Mouse (Mus musculus): ENCODE data around the gene Bdnf. TPM values are rescaled to one million over a fixed set of nuclear protein-coding genes. Genes with fewer than 3 reads are reported as not detected.

The Bdnf gene
- polyA plus RNA-seq, 1 experiment from 2014 or later: 2.5 TPM

DNA sequence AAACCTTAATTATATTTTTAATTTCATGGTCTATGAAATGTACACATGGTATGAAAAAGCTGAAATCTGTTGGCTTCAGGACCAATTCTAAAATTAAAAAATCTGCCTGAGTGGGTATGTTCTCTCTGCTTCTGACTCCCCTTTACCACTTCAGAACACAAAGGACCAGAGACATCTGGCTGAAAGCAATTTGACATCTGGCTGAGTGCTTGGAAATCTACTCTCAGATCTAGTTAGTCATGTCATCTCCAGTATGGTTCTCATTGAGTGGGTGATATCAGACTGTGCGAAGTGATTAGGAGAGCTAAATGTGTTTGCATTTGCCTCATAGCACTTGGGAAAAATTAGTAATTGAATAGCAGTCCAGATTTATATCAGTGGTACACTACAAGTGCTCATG lies 36.5 kb downstream of the Bdnf start:
- no peaks in the 10 kb centered on the region for H3K27me3 ChIP-seq
- 96% methylated on average over 1 of the region's 1 CpGs for WGBS
- no peak for ATAC-seq (replicated peaks)

GRCm38 (mm10) chr2:109725261-109725660 lies 50.8 kb downstream of the Bdnf start:
- no peak for ATAC-seq (replicated peaks)
- Histone ChIP-seq H3K4me1 (no peaks in the 10 kb centered on the region), H3K27ac (replicated peaks) (no peak overlapping the region), H3K9ac (replicated peaks) (no peak overlapping the region), H3K9me3 (no peaks in the 10 kb centered on the region), H3K4me3 (no peak overlapping the region), H3K27me3 (no peaks in the 10 kb centered on the region), H3K4me2 (replicated peaks) (no peak overlapping the region), H3K36me3 (no peaks in the 10 kb centered on the region)
- WGBS: 85% methylated on average over 3 of the region's 3 CpGs

More for the DNA sequence above, 36.5 kb downstream of the Bdnf start:
- Histone ChIP-seq H3K27ac (replicated peaks) (no peak overlapping the region), H3K36me3 (no peaks in the 10 kb centered on the region), H3K9me3 (no peaks in the 10 kb centered on the region), H3K4me3 (no peak overlapping the region), H3K4me2 (replicated peaks) (no peak overlapping the region), H3K9ac (replicated peaks) (no peak overlapping the region), H3K4me1 (no peaks in the 10 kb centered on the region)

GRCm38 (mm10) chr2:109725831-109726230 lies 51.3 kb downstream of the Bdnf start:
- Histone ChIP-seq H3K9ac (replicated peaks) (no peak overlapping the region), H3K4me2 (replicated peaks) (no peak overlapping the region), H3K4me1 (no peaks in the 10 kb centered on the region), H3K27me3 (no peaks in the 10 kb centered on the region), H3K27ac (replicated peaks) (no peak overlapping the region), H3K4me3 (no peak overlapping the region), H3K36me3 (no peaks in the 10 kb centered on the region), H3K9me3 (no peaks in the 10 kb centered on the region)
- no peak for ATAC-seq (replicated peaks)
- WGBS: 78% methylated on average over 6 of the region's 6 CpGs

GRCm38 (mm10) chr2:109729221-109729620 lies 54.7 kb downstream of the Bdnf start:
- Histone ChIP-seq H3K4me2 (replicated peaks) (no peak overlapping the region), H3K9me3 (no peaks in the 10 kb centered on the region), H3K4me3 (no peak overlapping the region), H3K27ac (replicated peaks) (no peak overlapping the region), H3K4me1 (no peaks in the 10 kb centered on the region), H3K27me3 (no peaks in the 10 kb centered on the region), H3K9ac (replicated peaks) (no peak overlapping the region), H3K36me3 (no peaks in the 10 kb centered on the region)
- no peak for ATAC-seq (replicated peaks)
- 92% methylated on average over 1 of the region's 1 CpGs for WGBS

DNA sequence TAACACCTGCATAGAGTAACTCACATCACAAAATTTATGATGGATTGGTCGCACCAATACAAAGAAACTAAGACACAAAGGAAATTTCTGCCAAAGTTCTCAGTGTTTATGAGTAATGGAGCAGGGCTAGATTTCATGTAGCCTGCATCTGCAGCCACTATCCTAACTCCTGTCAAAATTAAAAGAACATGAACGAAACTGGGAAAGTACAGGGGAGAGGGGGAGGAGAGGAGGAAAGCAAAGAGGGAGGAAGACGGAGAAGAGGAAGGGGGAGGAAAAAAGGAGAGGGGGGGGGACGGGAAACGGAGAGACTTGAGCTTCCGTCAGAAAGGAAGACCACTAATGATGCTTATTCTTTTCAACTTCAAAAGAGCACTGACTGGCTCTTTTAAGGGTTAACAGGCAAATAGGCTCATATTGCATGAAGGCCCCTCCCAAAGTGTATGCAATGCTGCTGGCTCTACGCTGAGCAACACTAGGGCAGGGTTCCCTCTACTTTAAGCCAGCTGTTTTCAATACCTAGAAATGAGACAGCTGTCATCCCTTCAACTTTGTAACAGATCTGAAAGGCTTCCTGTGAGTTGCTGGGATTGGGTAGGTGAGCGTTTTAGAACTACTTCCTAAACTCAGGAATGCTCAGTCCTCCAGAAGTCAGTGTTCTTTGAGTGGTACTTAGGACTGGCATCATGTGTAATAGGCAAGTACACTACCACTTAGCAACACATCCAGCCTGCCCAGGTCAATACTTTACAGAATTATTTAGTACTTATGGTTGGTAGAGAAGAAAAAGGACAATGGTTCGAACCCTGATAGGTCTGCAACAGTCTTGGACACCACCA lies 58.9 kb downstream of the Bdnf start:
- Histone ChIP-seq H3K4me3 (no peak overlapping the region), H3K36me3 (no peaks in the 10 kb centered on the region), H3K27me3 (no peaks in the 10 kb centered on the region), H3K4me2 (replicated peaks) (no peak overlapping the region), H3K9me3 (no peaks in the 10 kb centered on the region), H3K9ac (replicated peaks) (no peak overlapping the region), H3K27ac (replicated peaks) (no peak overlapping the region), H3K4me1 (no peaks in the 10 kb centered on the region)
- no peak for ATAC-seq (replicated peaks)
- WGBS: 49% methylated on average over 9 of the region's 9 CpGs

- no peak overlapping the region for H3K4me2 ChIP-seq (replicated peaks)
- ATAC-seq (replicated peaks): no peak
- H3K4me1 ChIP-seq: no peaks in the 10 kb centered on the region
- no peak overlapping the region for H3K27ac ChIP-seq (replicated peaks)
- no peaks in the 10 kb centered on the region for H3K9me3 ChIP-seq
- no peak overlapping the region for H3K4me3 ChIP-seq
- no peaks in the 10 kb centered on the region for H3K27me3 ChIP-seq
- no peak overlapping the region for H3K9ac ChIP-seq (replicated peaks)
- WGBS: 92% methylated on average over 3 of the region's 3 CpGs
- no peaks in the 10 kb centered on the region for H3K36me3 ChIP-seq
These were observed 59.7 kb downstream of the Bdnf start for GRCm38 (mm10) chr2:109734228-109734627.

- H3K27ac ChIP-seq (replicated peaks): no peak overlapping the region
- no peak overlapping the region for H3K4me2 ChIP-seq (replicated peaks)
- H3K4me1 ChIP-seq: no peaks in the 10 kb centered on the region
- H3K36me3 ChIP-seq: no peaks in the 10 kb centered on the region
- no peaks in the 10 kb centered on the region for H3K27me3 ChIP-seq
- no peak for ATAC-seq (replicated peaks)
- no peaks in the 10 kb centered on the region for H3K9me3 ChIP-seq
- H3K4me3 ChIP-seq: no peak overlapping the region
- 94% methylated on average over 6 of the region's 6 CpGs for WGBS
- H3K9ac ChIP-seq (replicated peaks): no peak overlapping the region
These were observed 60.2 kb downstream of the Bdnf start for GRCm38 (mm10) chr2:109734666-109735065.

DNA sequence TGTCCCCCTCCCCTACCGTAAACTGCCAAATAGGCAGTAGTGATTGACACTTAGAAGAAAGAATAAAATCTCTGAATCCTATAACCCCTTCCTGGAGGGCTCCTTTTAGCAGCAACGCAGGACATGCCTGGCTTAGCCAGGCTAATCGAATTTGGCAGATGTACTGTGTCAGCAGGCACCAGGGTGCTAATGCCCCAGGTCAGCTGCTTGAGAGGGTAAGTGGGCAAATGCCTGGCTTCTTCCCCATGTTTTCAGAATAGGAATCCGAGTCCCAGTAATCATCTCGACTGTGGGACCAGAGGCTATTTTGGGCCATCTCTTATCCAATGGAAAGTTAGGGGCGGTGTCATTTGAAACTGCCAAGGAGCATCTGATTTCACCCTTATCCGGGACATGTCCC lies 60.8 kb downstream of the Bdnf start:
- no peaks in the 10 kb centered on the region for H3K36me3 ChIP-seq
- H3K4me1 ChIP-seq: no peaks in the 10 kb centered on the region
- H3K4me3 ChIP-seq: no peak overlapping the region
- no peak for ATAC-seq (replicated peaks)
- H3K27ac ChIP-seq (replicated peaks): no peak overlapping the region
- H3K9me3 ChIP-seq: no peaks in the 10 kb centered on the region
- 58% methylated on average over 7 of the region's 7 CpGs for WGBS
- no peaks in the 10 kb centered on the region for H3K27me3 ChIP-seq
- no peak overlapping the region for H3K4me2 ChIP-seq (replicated peaks)
- no peak overlapping the region for H3K9ac ChIP-seq (replicated peaks)

DNA sequence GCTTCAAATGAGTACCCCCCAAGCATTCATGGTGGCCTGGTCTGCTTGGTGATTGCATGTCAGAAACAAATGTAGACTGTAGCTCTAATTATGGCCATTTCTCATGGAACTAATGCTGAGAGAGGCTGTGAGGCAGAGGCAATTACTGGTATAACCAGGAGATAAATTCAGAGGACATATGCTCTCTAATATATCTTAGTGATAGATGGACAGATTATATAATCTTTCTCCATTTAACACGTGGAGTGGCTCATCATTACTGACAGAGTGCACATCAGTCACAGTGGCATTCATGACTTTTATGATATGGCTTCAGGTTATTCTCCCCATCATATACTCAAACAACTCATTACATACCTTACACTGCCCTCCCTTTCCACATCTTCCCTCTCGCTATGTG lies 61.8 kb downstream of the Bdnf start:
- 82% methylated on average over 2 of the region's 2 CpGs for WGBS
- Histone ChIP-seq H3K36me3 (no peaks in the 10 kb centered on the region), H3K4me2 (replicated peaks) (no peak overlapping the region), H3K4me3 (no peak overlapping the region), H3K27ac (replicated peaks) (no peak overlapping the region), H3K27me3 (no peaks in the 10 kb centered on the region), H3K9me3 (no peaks in the 10 kb centered on the region), H3K9ac (replicated peaks) (no peak overlapping the region), H3K4me1 (no peaks in the 10 kb centered on the region)
- no peak for ATAC-seq (replicated peaks)

GRCm38 (mm10) chr2:109738331-109738730 lies 63.8 kb downstream of the Bdnf start:
- 88% methylated on average over 2 of the region's 2 CpGs for WGBS
- Histone ChIP-seq H3K27me3 (no peaks in the 10 kb centered on the region), H3K9ac (replicated peaks) (no peak overlapping the region), H3K4me3 (no peak overlapping the region), H3K4me1 (peaks cover 2% of the 10 kb centered on the region; the same call in 1 of the 2 replicates), H3K36me3 (no peaks in the 10 kb centered on the region), H3K9me3 (no peaks in the 10 kb centered on the region), H3K4me2 (replicated peaks) (no peak overlapping the region), H3K27ac (replicated peaks) (no peak overlapping the region)
- no peak for ATAC-seq (replicated peaks)

- H3K9ac ChIP-seq (replicated peaks): no peak overlapping the region
- peak; percentile 86 for ATAC-seq (replicated peaks)
These were observed 68.9 kb downstream of the Bdnf start for GRCm38 (mm10) chr2:109743208-109743960.

DNA sequence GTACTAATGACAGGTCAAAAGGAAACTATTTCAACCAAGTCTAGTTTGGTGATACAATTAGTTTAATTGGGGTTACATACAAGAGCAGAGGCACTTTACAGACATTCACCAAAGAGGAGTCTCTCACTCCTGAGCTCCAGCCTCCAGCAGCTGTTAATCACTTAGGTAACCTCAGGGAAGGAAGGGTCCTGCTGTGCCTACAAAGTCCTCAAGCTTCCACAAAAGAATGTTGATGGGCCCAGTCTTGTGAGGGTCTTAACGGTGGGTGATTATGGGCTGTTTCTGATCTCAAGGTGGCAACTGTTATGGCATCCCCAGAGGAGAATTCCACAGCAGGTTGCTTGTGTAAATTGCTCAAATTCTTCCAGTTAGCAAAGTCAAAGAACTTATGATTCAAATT lies 71.7 kb downstream of the Bdnf start:
- Histone ChIP-seq H3K27ac (replicated peaks) (no peak overlapping the region), H3K9me3 (no peaks in the 10 kb centered on the region), H3K4me1 (peaks cover 8% of the 10 kb centered on the region; the same call in 1 of the 2 replicates), H3K27me3 (no peaks in the 10 kb centered on the region), H3K4me3 (no peak overlapping the region), H3K36me3 (no peaks in the 10 kb centered on the region), H3K4me2 (replicated peaks) (no peak overlapping the region), H3K9ac (replicated peaks) (no peak overlapping the region)
- no peak for ATAC-seq (replicated peaks)
- WGBS: 2% methylated on average over 1 of the region's 1 CpGs

More at GRCm38 (mm10) chr2:109743208-109743960, 68.9 kb downstream of the Bdnf start:
- H3K9me3 ChIP-seq: no peaks in the 10 kb centered on the region
- H3K4me1 ChIP-seq: peaks cover 8% of the 10 kb centered on the region; the same call in 1 of the 2 replicates
- no peaks in the 10 kb centered on the region for H3K27me3 ChIP-seq
- H3K4me3 ChIP-seq: no peak overlapping the region
- 48% methylated on average over 3 of the region's 3 CpGs for WGBS
- H3K4me2 ChIP-seq (replicated peaks): no peak overlapping the region
- H3K27ac ChIP-seq (replicated peaks): no peak overlapping the region
- no peaks in the 10 kb centered on the region for H3K36me3 ChIP-seq

Data from forebrain, embryonic 15.5 days (tissue).